Mouse (Mus musculus) myocyte (in vitro differentiated cells): Measurements from ENCODE around the gene Fam83b. TPM values are rescaled to one million over a fixed set of nuclear protein-coding genes. Genes with fewer than 3 reads are reported as not detected.

Experiments
- H3K27me3 ChIP-seq: one replicate; pipeline ENCODE4 v1.6.1; 2011; ENCODE audit not compliant: control insufficient read depth, insufficient read depth, insufficient read length
- H3K36me3 ChIP-seq: one replicate; pipeline ENCODE4 v1.6.1; 2011; ENCODE audit not compliant: control insufficient read depth, insufficient read depth
- H3K4me2 ChIP-seq: one replicate; pipeline ENCODE4 v1.6.1; 2011; ENCODE audit warnings: low read depth, control low read depth
- H3K4me3 ChIP-seq: one replicate; pipeline ENCODE4 v1.5.1; 2011; ENCODE audit warnings: mild to moderate bottlenecking, control low read depth, moderate library complexity
- H3K79me2 ChIP-seq: one replicate; pipeline ENCODE4 v1.6.1; 2011; ENCODE audit not compliant: control insufficient read depth, insufficient read depth
- H3ac ChIP-seq: one replicate; pipeline ENCODE4 v1.6.1; 2011; ENCODE audit not compliant: control insufficient read depth, insufficient read length
- CEBPB ChIP-seq: IDR thresholded peaks from 2 replicates; pipeline ENCODE4 v1.6.1; 2011; ENCODE audit warnings: mild to moderate bottlenecking, moderate library complexity; ENCODE audit not compliant: poor library complexity, insufficient read depth, severe bottlenecking
- E2F4 ChIP-seq: IDR thresholded peaks from one replicate; pipeline ENCODE4 v1.6.1; 2011; ENCODE audit warnings: mild to moderate bottlenecking, control low read depth, moderate library complexity; ENCODE audit not compliant: insufficient read depth
- MAX ChIP-seq: IDR thresholded peaks from one replicate; pipeline ENCODE4 v1.6.1; 2011; ENCODE audit warnings: low read depth, mild to moderate bottlenecking, control low read depth
- MYOD1 ChIP-seq, 3 experiments: IDR thresholded peaks; one replicate each; pipeline ENCODE4 v1.6.1; 2011; ENCODE audit warnings: control low read depth in 2 of 3, low read depth in 2 of 3, mild to moderate bottlenecking in 2 of 3, moderate library complexity in 1 of 3; ENCODE audit not compliant: insufficient read length in 2 of 3, control insufficient read depth in 1 of 3
- MYOG ChIP-seq, 3 experiments: IDR thresholded peaks; one replicate each; pipeline ENCODE4 v1.6.1; 2011; ENCODE audit warnings: control low read depth in 2 of 3, low read depth in 2 of 3, mild to moderate bottlenecking in 2 of 3; ENCODE audit not compliant: insufficient read length in 2 of 3, control insufficient read depth in 1 of 3, insufficient read depth in 1 of 3
- POLR2A ChIP-seq: IDR thresholded peaks from one replicate; pipeline ENCODE4 v1.6.1; 2011; ENCODE audit warnings: low read depth, mild to moderate bottlenecking, control low read depth, moderate library complexity; ENCODE audit not compliant: insufficient read length
- POLR2AphosphoS2 ChIP-seq: IDR thresholded peaks from one replicate; pipeline ENCODE4 v1.6.1; 2011; ENCODE audit warnings: low read depth, control low read depth; ENCODE audit not compliant: insufficient read length
- REST ChIP-seq: IDR thresholded peaks from one replicate; pipeline ENCODE4 v1.6.1; 2011; ENCODE audit warnings: mild to moderate bottlenecking, control low read depth, moderate library complexity; ENCODE audit not compliant: insufficient read depth, insufficient read length
- SRF ChIP-seq: IDR thresholded peaks from one replicate; pipeline ENCODE4 v1.6.1; 2011; ENCODE audit warnings: low read depth; ENCODE audit not compliant: control insufficient read depth, insufficient read length
- TCF12 ChIP-seq: IDR thresholded peaks from one replicate; pipeline ENCODE4 v1.6.1; 2011; ENCODE audit warnings: mild to moderate bottlenecking, control low read depth; ENCODE audit not compliant: poor library complexity, insufficient read depth, severe bottlenecking
- TCF3 ChIP-seq: IDR thresholded peaks from one replicate; pipeline ENCODE4 v1.6.1; 2011; ENCODE audit warnings: low read depth, control low read depth; ENCODE audit not compliant: insufficient read length
- USF1 ChIP-seq: IDR thresholded peaks from one replicate; pipeline ENCODE4 v1.6.1; 2011; ENCODE audit warnings: low read depth, mild to moderate bottlenecking, control low read depth, moderate library complexity
- polyA plus RNA-seq: library from polyadenylated mRNA; unstranded; fragments of >200 nt; fragmentation: generic; extraction: Trizol; gene quantifications from one replicate; pipeline ENCODE4 v1.2.1, GENCODE M21; 2012; ENCODE audit warnings: missing spikeins

Fam83b gene
- polyA plus RNA-seq, 1 experiment: 0.16 TPM

DNA sequence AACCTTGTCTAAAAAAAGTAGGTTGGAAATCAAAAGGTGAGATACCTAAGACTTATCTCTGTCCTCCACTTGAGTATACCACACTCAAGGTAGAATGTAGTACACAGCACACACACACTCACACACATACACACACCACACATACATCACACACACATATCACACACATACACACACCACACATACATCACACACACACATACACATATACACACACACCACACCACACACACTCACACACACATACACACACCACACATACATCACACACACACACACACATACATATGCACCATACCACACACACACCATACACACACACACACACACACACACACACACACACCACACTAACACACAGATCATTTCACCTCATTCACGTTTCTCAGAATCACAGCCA lies 2.8 kb downstream of the Fam83b start:
- Histone ChIP-seq H3K4me2 (no peak overlapping the region), H3K4me3 (no peak overlapping the region), H3K27me3 (no peaks in the 10 kb centered on the region), H3ac (no peak overlapping the region), H3K79me2 (no peaks in the 10 kb centered on the region), H3K36me3 (no peaks in the 10 kb centered on the region)
- TF ChIP-seq MAX (no peak), MYOD1 (IDR thresholded peaks at IDR 0.05; ENCODE audit: control insufficient read depth in 1 of 3, insufficient read length in 2 of 3, low read depth in 2 of 3) (no peak), SRF (no peak), E2F4 (no peak), USF1 (no peak), POLR2AphosphoS2 (no peak), TCF3 (no peak), POLR2A (no peak), TCF12 (no peak), REST (no peak), CEBPB (no peak)

DNA sequence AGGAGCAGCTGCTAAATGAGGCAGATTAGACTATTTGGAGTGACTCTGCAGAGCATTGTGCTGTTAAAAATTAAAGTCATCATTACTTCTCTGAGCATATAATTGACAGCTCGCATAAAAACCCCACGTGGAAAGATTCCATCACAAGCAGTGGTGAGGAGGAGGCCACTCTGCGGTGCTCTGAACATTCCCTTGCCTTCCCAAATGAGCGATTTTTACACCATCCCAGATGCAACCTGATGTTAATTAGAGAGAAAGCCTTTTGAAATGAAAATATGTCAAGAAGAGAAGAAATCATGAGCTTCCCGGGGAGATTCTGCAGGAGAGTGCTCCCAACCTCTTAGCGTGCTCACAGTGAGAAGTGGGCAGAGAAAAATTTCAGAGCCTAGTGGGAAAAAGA lies 4.1 kb downstream of the Fam83b start:
- H3K36me3 ChIP-seq: no peaks in the 10 kb centered on the region
- H3K79me2 ChIP-seq: no peaks in the 10 kb centered on the region
- no peak overlapping the region for H3K4me3 ChIP-seq
- H3K27me3 ChIP-seq: no peaks in the 10 kb centered on the region
- TF ChIP-seq REST (no peak), USF1 (no peak)
- H3K4me2 ChIP-seq: no peak overlapping the region
- no peak overlapping the region for H3ac ChIP-seq

DNA sequence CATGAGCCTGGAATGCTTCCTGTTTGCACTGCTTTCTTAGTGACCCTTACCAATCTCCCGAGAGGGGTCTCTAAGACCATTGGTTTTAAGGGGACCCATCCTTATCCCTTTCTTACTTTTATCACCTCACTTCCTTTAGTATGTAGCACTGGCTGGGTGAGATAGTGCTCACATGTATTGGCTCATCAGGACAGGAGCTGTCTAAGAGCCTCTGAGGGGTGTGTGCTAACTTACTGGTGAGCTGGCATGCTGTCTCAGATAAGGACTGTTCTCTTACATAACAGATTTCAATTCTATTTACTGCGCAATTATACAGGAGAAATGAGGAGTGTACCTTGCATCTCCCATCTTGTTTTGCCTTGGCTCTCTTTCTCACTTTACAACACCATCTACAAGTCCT lies 7.7 kb downstream of the Fam83b start:
- TF ChIP-seq E2F4 (no peak), TCF12 (no peak)
- no peaks in the 10 kb centered on the region for H3K27me3 ChIP-seq
- no peak overlapping the region for H3K4me3 ChIP-seq
- H3ac ChIP-seq: no peak overlapping the region
- no peak overlapping the region for H3K4me2 ChIP-seq
- H3K36me3 ChIP-seq: no peaks in the 10 kb centered on the region
- no peaks in the 10 kb centered on the region for H3K79me2 ChIP-seq

DNA sequence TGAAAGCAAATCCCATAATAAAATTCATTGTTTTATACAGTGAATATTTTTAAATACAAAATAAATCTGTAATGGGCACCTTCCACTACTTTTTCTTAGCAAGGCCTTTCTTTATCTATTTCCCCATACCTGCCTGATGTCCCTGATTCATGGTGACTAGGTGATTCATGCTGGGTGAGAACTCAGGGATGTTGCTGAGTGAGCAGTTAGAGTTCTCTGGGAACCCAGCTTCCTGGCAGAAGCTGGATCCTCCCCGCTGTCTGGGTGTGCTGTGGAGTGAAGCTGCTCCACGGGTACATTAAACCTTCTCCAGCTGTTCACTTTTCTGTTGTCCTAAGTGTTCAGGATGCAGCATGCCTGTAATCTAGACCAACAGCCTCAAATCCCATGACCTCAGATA lies 13.2 kb downstream of the Fam83b start:
- H3K27me3 ChIP-seq: no peaks in the 10 kb centered on the region
- no peak overlapping the region for H3ac ChIP-seq
- no peak overlapping the region for H3K4me2 ChIP-seq
- no peak overlapping the region for H3K4me3 ChIP-seq
- no peaks in the 10 kb centered on the region for H3K79me2 ChIP-seq
- no peaks in the 10 kb centered on the region for H3K36me3 ChIP-seq
- peak in 1 of 3 experiments; percentile 29 for TF ChIP-seq MYOG (IDR thresholded peaks at IDR 0.05; ENCODE audit: control insufficient read depth in 1 of 3, insufficient read depth in 1 of 3, insufficient read length in 2 of 3, low read depth in 2 of 3)
- TF ChIP-seq MYOD1 (IDR thresholded peaks at IDR 0.05; ENCODE audit: control insufficient read depth in 1 of 3, insufficient read length in 2 of 3, low read depth in 2 of 3): peak in 1 of 3 experiments; percentile 27
- no peak for TF ChIP-seq CEBPB

DNA sequence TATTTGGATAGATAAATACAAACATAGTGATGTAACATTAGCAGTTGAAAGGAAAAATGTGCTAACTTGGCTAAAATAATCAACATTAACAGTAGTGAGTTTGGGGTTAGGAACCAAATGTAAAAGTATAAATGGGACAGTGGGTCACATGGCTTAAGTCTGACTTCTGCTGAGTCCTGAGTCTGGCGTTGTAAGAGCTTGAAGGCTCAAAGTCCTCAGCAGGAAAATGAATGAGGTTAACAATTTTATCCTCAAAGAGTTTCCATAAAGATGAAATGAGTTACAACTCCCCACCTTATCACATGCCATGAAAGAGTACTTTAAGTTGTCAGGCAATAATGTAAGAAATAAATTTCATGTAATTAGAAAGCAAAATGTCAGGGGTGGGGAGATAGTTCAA lies 13.8 kb downstream of the Fam83b start:
- H3K4me2 ChIP-seq: no peak overlapping the region
- H3K79me2 ChIP-seq: no peaks in the 10 kb centered on the region
- no peak overlapping the region for H3K4me3 ChIP-seq
- H3K36me3 ChIP-seq: no peaks in the 10 kb centered on the region
- TF ChIP-seq POLR2AphosphoS2 (no peak), SRF (no peak), CEBPB (no peak), TCF12 (no peak), TCF3 (no peak), MYOD1 (IDR thresholded peaks at IDR 0.05; ENCODE audit: control insufficient read depth in 1 of 3, insufficient read length in 2 of 3, low read depth in 2 of 3) (no peak), USF1 (no peak), REST (no peak), MAX (no peak), E2F4 (no peak), POLR2A (no peak), MYOG (IDR thresholded peaks at IDR 0.05; ENCODE audit: control insufficient read depth in 1 of 3, insufficient read depth in 1 of 3, insufficient read length in 2 of 3, low read depth in 2 of 3) (no peak)
- H3ac ChIP-seq: no peak overlapping the region
- no peaks in the 10 kb centered on the region for H3K27me3 ChIP-seq

DNA sequence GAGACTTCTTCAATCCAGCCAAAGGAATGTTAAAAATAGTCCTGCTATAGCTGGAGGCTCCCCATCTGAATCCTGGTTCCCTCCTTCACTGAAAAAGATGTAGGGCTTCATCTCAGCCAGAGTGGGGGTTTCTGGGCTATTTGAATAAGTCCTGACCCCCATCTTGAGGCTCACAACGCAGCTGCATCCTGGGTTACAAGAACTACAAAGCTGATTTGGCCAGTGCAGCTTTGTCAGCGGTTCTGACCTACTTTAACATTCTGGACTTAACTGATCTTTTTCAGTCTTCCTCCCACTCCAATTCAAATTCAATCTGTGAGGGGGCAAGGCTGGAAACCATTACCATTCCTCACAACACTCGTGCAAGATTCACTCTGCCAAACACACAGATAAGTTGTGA lies 20.2 kb downstream of the Fam83b start:
- Histone ChIP-seq H3K27me3 (no peaks in the 10 kb centered on the region), H3ac (no peak overlapping the region), H3K4me3 (no peak overlapping the region), H3K36me3 (no peaks in the 10 kb centered on the region), H3K4me2 (no peak overlapping the region), H3K79me2 (no peaks in the 10 kb centered on the region)
- TF ChIP-seq MAX: no peak
- no peak for TF ChIP-seq TCF12
- TF ChIP-seq CEBPB: no peak
- TF ChIP-seq MYOD1 (IDR thresholded peaks at IDR 0.05; ENCODE audit: control insufficient read depth in 1 of 3, insufficient read length in 2 of 3, low read depth in 2 of 3): no peak
- TF ChIP-seq E2F4: no peak
- no peak for TF ChIP-seq POLR2AphosphoS2
- no peak for TF ChIP-seq POLR2A
- TF ChIP-seq MYOG (IDR thresholded peaks at IDR 0.05; ENCODE audit: control insufficient read depth in 1 of 3, insufficient read depth in 1 of 3, insufficient read length in 2 of 3, low read depth in 2 of 3): no peak
